Mouse (Mus musculus) liver, adult 2 months (tissue): ENCODE measurements around the gene 4921530L21Rik. TPM values are rescaled to one million over a fixed set of nuclear protein-coding genes. Genes with fewer than 3 reads are reported as not detected.

Experiments used
- DNase-seq: peaks from one replicate; pipeline ENCODE4 v3.0.0-alpha.2; 2011; ENCODE audit warnings: low read depth, low spot score; ENCODE audit errors: extremely low read depth
- H3K27ac ChIP-seq: fragments of 200-500 bp; replicated peaks from 2 replicates; pipeline ENCODE4 v1.5.1; 2012; ENCODE audit warnings: low read depth, mild to moderate bottlenecking, control low read depth, inconsistent platforms, low read length; ENCODE audit not compliant: insufficient read depth
- H3K27me3 ChIP-seq: fragments of 200-500 bp; 2 replicates; pipeline ENCODE4 v1.6.1; 2012; ENCODE audit warnings: mild to moderate bottlenecking, moderate library complexity, low read length, inconsistent platforms; ENCODE audit not compliant: control insufficient read depth, insufficient read depth
- H3K36me3 ChIP-seq: fragments of 200-500 bp; 2 replicates; pipeline ENCODE4 v1.6.1; 2012; ENCODE audit warnings: low read length, inconsistent platforms; ENCODE audit not compliant: control insufficient read depth, insufficient read depth
- H3K4me1 ChIP-seq: fragments of 200-500 bp; 2 replicates; pipeline ENCODE4 v1.6.1; 2011; ENCODE audit warnings: low read length; ENCODE audit not compliant: control insufficient read depth, insufficient read depth
- H3K4me3 ChIP-seq: fragments of 200-500 bp; 2 replicates; pipeline ENCODE4 v1.5.1; 2011; ENCODE audit warnings: low read depth, mild to moderate bottlenecking, control low read depth, low read length, moderate library complexity; ENCODE audit not compliant: insufficient read depth
- H3K79me2 ChIP-seq: fragments of 200-500 bp; 2 replicates; pipeline ENCODE4 v1.6.1; 2012; ENCODE audit warnings: inconsistent platforms, mild to moderate bottlenecking, low read length, moderate library complexity; ENCODE audit not compliant: control insufficient read depth, insufficient read depth
- H3K9ac ChIP-seq: fragments of 200-500 bp; 2 replicates; pipeline ENCODE4 v1.6.1; 2012; ENCODE audit warnings: low read depth, mild to moderate bottlenecking, control low read depth, inconsistent platforms, low read length
- CTCF ChIP-seq: fragments of 200-500 bp; IDR thresholded peaks from 2 replicates; pipeline ENCODE4 v1.5.1; 2011; ENCODE audit warnings: low read depth, low read length, control low read depth
- POLR2A ChIP-seq: fragments of 200-500 bp; IDR thresholded peaks from 2 replicates; pipeline ENCODE4 v1.6.1; 2011; ENCODE audit warnings: low read length, control low read depth; ENCODE audit not compliant: insufficient read depth; ENCODE audit errors: extremely low read depth
- WGBS: fragments of 180-500 bp; shearing (Covaris S2); methylation state at CpG from one replicate; pipeline ENCODE4 v1.1.7; 2018; 5-methylcytosine and 5-hydroxymethylcytosine counted together
- polyA plus RNA-seq: library from polyadenylated mRNA; depleted of rRNA; stranded (reverse); fragments of >200 nt; gene quantifications from 2 replicates; pipeline ENCODE4 v1.2.3, GENCODE M21; 2012; rRNA removed
- total RNA-seq: library from RNA; depleted of rRNA; stranded (reverse); fragments of >200 nt; gene quantifications from 2 replicates; pipeline ENCODE4 v1.2.3, GENCODE M21; 2014; rRNA removed

4921530L21Rik gene
- total RNA-seq (not detected in 2 replicates), polyA plus RNA-seq (not detected in 2 replicates)

- TF ChIP-seq POLR2A, result no peak
- no peak for TF ChIP-seq CTCF
- no peak within 1 kb of the TSS for H3K9ac ChIP-seq
- no peak within 1 kb of the TSS for H3K27ac ChIP-seq
- no peaks in the 10 kb centered on the region for H3K27me3 ChIP-seq
- no peaks in the 10 kb centered on the region for H3K4me1 ChIP-seq
- H3K36me3 ChIP-seq, result no peaks in the 10 kb centered on the region
- no peak within 1 kb of the TSS for H3K4me3 ChIP-seq
- DNase-seq, result no peak
- H3K79me2 ChIP-seq, result no peaks in the 10 kb centered on the region
- 86% methylated on average over 1 of the region's 1 CpGs for WGBS
These were observed at the start of gene 4921530L21Rik for GRCm38 (mm10) chr14:95880954-95881353. TSS of gene 4921530L21Rik (plus strand) at chr14:95881254.

GRCm38 (mm10) chr14:95833866-95834265 lies 47.2 kb upstream of the 4921530L21Rik start:
- TF ChIP-seq POLR2A (no peak), CTCF (no peak)
- 66% methylated on average over 3 of the region's 3 CpGs for WGBS

GRCm38 (mm10) chr14:95862981-95863380 lies 18.1 kb upstream of the 4921530L21Rik start:
- no peaks in the 10 kb centered on the region for H3K27me3 ChIP-seq
- 77% methylated on average over 3 of the region's 3 CpGs for WGBS

More at GRCm38 (mm10) chr14:95833866-95834265, 47.2 kb upstream of the 4921530L21Rik start:
- Histone ChIP-seq H3K36me3 (no peaks in the 10 kb centered on the region), H3K27ac (no peak overlapping the region), H3K4me1 (no peaks in the 10 kb centered on the region), H3K4me3 (no peak overlapping the region), H3K27me3 (no peaks in the 10 kb centered on the region), H3K79me2 (no peaks in the 10 kb centered on the region), H3K9ac (no peak overlapping the region)
- DNase-seq, result no peak

GRCm38 (mm10) chr14:95865676-95866416 lies 15.2 kb upstream of the 4921530L21Rik start:
- Histone ChIP-seq H3K4me3 (no peak overlapping the region), H3K27ac (no peak overlapping the region), H3K27me3 (no peaks in the 10 kb centered on the region), H3K79me2 (no peaks in the 10 kb centered on the region), H3K4me1 (no peaks in the 10 kb centered on the region), H3K36me3 (no peaks in the 10 kb centered on the region), H3K9ac (no peak overlapping the region)
- TF ChIP-seq CTCF, result no peak
- no peak for TF ChIP-seq POLR2A
- no peak for DNase-seq
- 77% methylated on average over 7 of the region's 7 CpGs for WGBS

More at GRCm38 (mm10) chr14:95862981-95863380, 18.1 kb upstream of the 4921530L21Rik start:
- no peak overlapping the region for H3K9ac ChIP-seq
- no peak for DNase-seq
- H3K4me1 ChIP-seq, result no peaks in the 10 kb centered on the region
- no peak for TF ChIP-seq POLR2A
- no peak for TF ChIP-seq CTCF
- no peak overlapping the region for H3K4me3 ChIP-seq
- H3K27ac ChIP-seq, result no peak overlapping the region
- H3K79me2 ChIP-seq, result no peaks in the 10 kb centered on the region
- H3K36me3 ChIP-seq, result no peaks in the 10 kb centered on the region

GRCm38 (mm10) chr14:95872020-95872419 lies 9.0 kb upstream of the 4921530L21Rik start:
- Histone ChIP-seq H3K27ac (no peak overlapping the region), H3K4me1 (no peaks in the 10 kb centered on the region), H3K9ac (no peak overlapping the region), H3K27me3 (no peaks in the 10 kb centered on the region), H3K36me3 (no peaks in the 10 kb centered on the region), H3K79me2 (no peaks in the 10 kb centered on the region), H3K4me3 (no peak overlapping the region)
- DNase-seq, result no peak
- TF ChIP-seq POLR2A (no peak), CTCF (no peak)
- 54% methylated on average over 5 of the region's 5 CpGs for WGBS

- H3K4me3 ChIP-seq, result no peak overlapping the region
- H3K79me2 ChIP-seq, result no peaks in the 10 kb centered on the region
- WGBS, result 70% methylated on average over 3 of the region's 3 CpGs
- no peak for TF ChIP-seq CTCF
- no peak for TF ChIP-seq POLR2A
- H3K9ac ChIP-seq, result no peak overlapping the region
- no peaks in the 10 kb centered on the region for H3K27me3 ChIP-seq
- H3K4me1 ChIP-seq, result no peaks in the 10 kb centered on the region
- no peak overlapping the region for H3K27ac ChIP-seq
- no peaks in the 10 kb centered on the region for H3K36me3 ChIP-seq
- no peak for DNase-seq
These were observed 4.1 kb upstream of the 4921530L21Rik start for GRCm38 (mm10) chr14:95876785-95877510.
